ENCODE assay signal across 9 mouse cellular contexts in genomic region chr5:123080041-123080440, GRCm38 (mm10). TPM values are rescaled to one million over a fixed set of nuclear protein-coding genes. Genes with fewer than 3 reads are reported as not detected.
DNase-seq lines count a peak whose midpoint lies in the region; ATAC-seq and TF ChIP-seq lines count a peak whose summit lies in the region.
"Had no signal": no experiment of that assay in that cellular context is flagged by ENCODE, and none has a peak within 500 bp of the region (broad histone marks: within the 10 kb centered on the region; RNA-seq: fewer than 3 reads in every experiment).

No protein-coding gene starts in this region.

- H3K4me3 ChIP-seq in intestine, embryonic 14.5 days (ENCODE audit: low read depth, low read length), result no peak overlapping the region
- no peak overlapping the region for H3K4me3 ChIP-seq in intestine, postnatal 0 days (ENCODE audit: low read depth, low read length)
- peak overlapping the region; percentile 0; the same call in 1 of the 2 replicates for H3K4me3 ChIP-seq in brown adipose tissue, adult 24 weeks (ENCODE audit: insufficient read depth, low read depth, low read length)
- no peak overlapping the region for H3K4me3 ChIP-seq in embryonic facial prominence, embryonic 15.5 days (replicated peaks)
- no peak overlapping the region for H3K4me3 ChIP-seq in limb, embryonic 13.5 days
- H3K4me3 ChIP-seq in midbrain, embryonic 13.5 days (replicated peaks), result no peak overlapping the region

- H3K27me3 ChIP-seq in intestine, embryonic 14.5 days (replicated peaks; ENCODE audit: control insufficient read depth, insufficient read depth, low read length), result no peaks in the 10 kb centered on the region
- H3K27me3 ChIP-seq in intestine, postnatal 0 days (replicated peaks; ENCODE audit: control insufficient read depth, insufficient read depth, low read length), result no peaks in the 10 kb centered on the region
- H3K27me3 ChIP-seq in embryonic facial prominence, embryonic 15.5 days, result no peaks in the 10 kb centered on the region
- H3K27me3 ChIP-seq in limb, embryonic 13.5 days, result no peaks in the 10 kb centered on the region
- peaks cover 7% of the 10 kb centered on the region; the same call in 1 of the 2 replicates for H3K27me3 ChIP-seq in midbrain, embryonic 13.5 days

- H3K4me2 ChIP-seq in intestine, embryonic 14.5 days (ENCODE audit: low read length), result 0 out of 2 replicates have a peak overlapping the region, but pooled peaks have one; percentile 18
- H3K4me2 ChIP-seq in intestine, postnatal 0 days (replicated peaks; ENCODE audit: low read depth), result no peak overlapping the region
- no peak overlapping the region for H3K4me2 ChIP-seq in embryonic facial prominence, embryonic 15.5 days (replicated peaks)
- H3K4me2 ChIP-seq in limb, embryonic 13.5 days (replicated peaks), result no peak overlapping the region
- H3K4me2 ChIP-seq in midbrain, embryonic 13.5 days (replicated peaks), result no peak overlapping the region

- H3K4me1 ChIP-seq in intestine, embryonic 14.5 days (replicated peaks; ENCODE audit: control insufficient read depth, insufficient read depth, low read length), result peaks cover 25% of the 10 kb centered on the region
- no peaks in the 10 kb centered on the region; the same call in 1 of the 2 replicates for H3K4me1 ChIP-seq in intestine, postnatal 0 days (replicated peaks; ENCODE audit: control insufficient read depth, insufficient read depth, low read length)
- peaks cover 27% of the 10 kb centered on the region for H3K4me1 ChIP-seq in brown adipose tissue, adult 24 weeks (ENCODE audit: control insufficient read depth, insufficient read depth, insufficient read length, low read length)
- H3K4me1 ChIP-seq in embryonic facial prominence, embryonic 15.5 days, result peaks cover 20% of the 10 kb centered on the region
- H3K4me1 ChIP-seq in limb, embryonic 13.5 days, result peaks cover 26% of the 10 kb centered on the region
- H3K4me1 ChIP-seq in midbrain, embryonic 13.5 days (replicated peaks), result peaks cover 21% of the 10 kb centered on the region

- H3K36me3 ChIP-seq in intestine, embryonic 14.5 days (ENCODE audit: control insufficient read depth, insufficient read depth, low read length), result no peaks in the 10 kb centered on the region
- H3K36me3 ChIP-seq in intestine, postnatal 0 days (ENCODE audit: control insufficient read depth, insufficient read depth), result no peaks in the 10 kb centered on the region
- no peaks in the 10 kb centered on the region for H3K36me3 ChIP-seq in embryonic facial prominence, embryonic 15.5 days
- no peaks in the 10 kb centered on the region for H3K36me3 ChIP-seq in limb, embryonic 13.5 days
- H3K36me3 ChIP-seq in midbrain, embryonic 13.5 days, result no peaks in the 10 kb centered on the region

- no peak for DNase-seq in intestine, embryonic 14.5 days (ENCODE audit: low spot score)
- DNase-seq in cerebellum, adult 9-11 months, result no peak

- H3K27ac ChIP-seq in intestine, embryonic 14.5 days (ENCODE audit: low read depth), result peak overlapping the region; percentile 33; the same call in 1 of the 2 replicates
- no peak overlapping the region for H3K27ac ChIP-seq in intestine, postnatal 0 days (ENCODE audit: low read depth, low read length)
- H3K27ac ChIP-seq in brown adipose tissue, adult 24 weeks (replicated peaks; ENCODE audit: low read depth, low read length), result peak overlapping the region; percentile 55
- peak overlapping the region; percentile 35; the same call in 1 of the 2 replicates for H3K27ac ChIP-seq in embryonic facial prominence, embryonic 15.5 days (replicated peaks)
- H3K27ac ChIP-seq in limb, embryonic 13.5 days, result 0 out of 2 replicates have a peak overlapping the region, but pooled peaks have one; percentile 4
- H3K27ac ChIP-seq in midbrain, embryonic 13.5 days, result no peak overlapping the region

- no peak for ATAC-seq in intestine, embryonic 14.5 days (replicated peaks; ENCODE audit: low FRiP score, low TSS enrichment, low read depth)
- no peak for ATAC-seq in intestine, postnatal 0 days
- ATAC-seq in embryonic facial prominence, embryonic 15.5 days (ENCODE audit: insufficient number of reproducible peaks, low FRiP score, low TSS enrichment, low read depth), result no peak
- no peak for ATAC-seq in limb, embryonic 13.5 days (ENCODE audit: low FRiP score, low read depth)
- ATAC-seq in cerebellum, adult (ENCODE audit: insufficient number of reproducible peaks, low FRiP score, low TSS enrichment), result no peak
- no peak for ATAC-seq in midbrain, embryonic 13.5 days

- H3K9me3 ChIP-seq in intestine, embryonic 14.5 days (ENCODE audit: control insufficient read depth, low read length), result 0 out of 2 replicates have a peak, but pooled peaks cover 4% of the 10 kb centered on the region
- H3K9me3 ChIP-seq in intestine, postnatal 0 days (ENCODE audit: control insufficient read depth), result no peaks in the 10 kb centered on the region
- no peaks in the 10 kb centered on the region for H3K9me3 ChIP-seq in embryonic facial prominence, embryonic 15.5 days (replicated peaks)
- H3K9me3 ChIP-seq in limb, embryonic 13.5 days, result 0 out of 2 replicates have a peak, but pooled peaks cover 3% of the 10 kb centered on the region
- no peaks in the 10 kb centered on the region for H3K9me3 ChIP-seq in midbrain, embryonic 13.5 days

- no peak for TF ChIP-seq CTCF in intestine, postnatal 0 days (IDR thresholded peaks at IDR 0.05; ENCODE audit: low read depth)

- WGBS in intestine, embryonic 14.5 days, result 33% methylated on average over 8 of the region's 8 CpGs
- WGBS in intestine, postnatal 0 days, result 54% methylated on average over 8 of the region's 8 CpGs
- WGBS in embryonic facial prominence, embryonic 15.5 days, result 48% methylated on average over 8 of the region's 8 CpGs
- WGBS in limb, embryonic 13.5 days, result 24% methylated on average over 8 of the region's 8 CpGs
- 90% methylated on average over 8 of the region's 8 CpGs for WGBS in midbrain, embryonic 13.5 days

- no peak overlapping the region for H3K9ac ChIP-seq in intestine, embryonic 14.5 days (ENCODE audit: low read length)
- no peak overlapping the region for H3K9ac ChIP-seq in intestine, postnatal 0 days (ENCODE audit: low read depth, low read length)
- no peak overlapping the region for H3K9ac ChIP-seq in embryonic facial prominence, embryonic 15.5 days
- H3K9ac ChIP-seq in limb, embryonic 13.5 days, result no peak overlapping the region
- H3K9ac ChIP-seq in midbrain, embryonic 13.5 days (replicated peaks), result no peak overlapping the region

RNA-seq across cellular contexts. Expression of gene Tmem120b, which starts 11.8 kb away (rescaled TPM):
- 8.9 and 10.0 TPM in 2 replicates for polyA plus RNA-seq in intestine, embryonic 14.5 days (2014; fragmentation: Nextera tagmentation; extraction: Ambion mirVana)
- polyA plus RNA-seq in intestine, postnatal 0 days (2015; fragmentation: Nextera tagmentation; extraction: Ambion mirVana), result 3.2 and 4.2 TPM in 2 replicates
- 91.8 and 116 TPM in 2 replicates for polyA plus RNA-seq in brown adipose tissue, adult 24 weeks (2012; ENCODE audit: insufficient read depth, insufficient read length, missing spikeins)
- 19.4 and 21.2 TPM in 2 replicates for polyA plus RNA-seq in embryonic facial prominence, embryonic 15.5 days (2015; fragmentation: Nextera tagmentation; extraction: Ambion mirVana)
- 16.7 and 19.1 TPM in 2 replicates for polyA plus RNA-seq in limb, embryonic 13.5 days (2015; fragmentation: Nextera tagmentation; extraction: Ambion mirVana)
- polyA plus RNA-seq in midbrain, embryonic 13.5 days (2015; fragmentation: Nextera tagmentation; extraction: Ambion mirVana), result 12.8 and 14.6 TPM in 2 replicates

RNA-seq across cellular contexts. Expression of gene Morn3, which starts 33.2 kb away (rescaled TPM):
- polyA plus RNA-seq in intestine, embryonic 14.5 days (2014; fragmentation: Nextera tagmentation; extraction: Ambion mirVana), result 0.54 and 1.5 TPM in 2 replicates
- polyA plus RNA-seq in intestine, postnatal 0 days (2015; fragmentation: Nextera tagmentation; extraction: Ambion mirVana), result 0.43 TPM in 1 of 2 replicates, not detected in the other
- polyA plus RNA-seq in brown adipose tissue, adult 24 weeks (2012; ENCODE audit: insufficient read depth, insufficient read length, missing spikeins), result not detected in 2 replicates
- polyA plus RNA-seq in embryonic facial prominence, embryonic 15.5 days (2015; fragmentation: Nextera tagmentation; extraction: Ambion mirVana), result 4.7 and 11.2 TPM in 2 replicates
- 0.92 TPM in 1 of 2 replicates, not detected in the other for polyA plus RNA-seq in limb, embryonic 13.5 days (2015; fragmentation: Nextera tagmentation; extraction: Ambion mirVana)
- 0.32 TPM in 1 of 2 replicates, not detected in the other for polyA plus RNA-seq in midbrain, embryonic 13.5 days (2015; fragmentation: Nextera tagmentation; extraction: Ambion mirVana)
- polyA plus RNA-seq: large intestine, adult 2 months had no signal

RNA-seq across cellular contexts. Expression of gene Rhof, which starts 52.5 kb away (rescaled TPM):
- polyA plus RNA-seq in intestine, embryonic 14.5 days (2014; fragmentation: Nextera tagmentation; extraction: Ambion mirVana), result 1.5 and 1.9 TPM in 2 replicates
- polyA plus RNA-seq in intestine, postnatal 0 days (2015; fragmentation: Nextera tagmentation; extraction: Ambion mirVana), result 17.0 TPM in 2 replicates
- polyA plus RNA-seq in brown adipose tissue, adult 24 weeks (2012; ENCODE audit: insufficient read depth, insufficient read length, missing spikeins), result 0.48 and 0.67 TPM in 2 replicates
- 5.4 and 6.4 TPM in 2 replicates for polyA plus RNA-seq in embryonic facial prominence, embryonic 15.5 days (2015; fragmentation: Nextera tagmentation; extraction: Ambion mirVana)
- 3.7 and 4.6 TPM in 2 replicates for polyA plus RNA-seq in limb, embryonic 13.5 days (2015; fragmentation: Nextera tagmentation; extraction: Ambion mirVana)
- polyA plus RNA-seq in midbrain, embryonic 13.5 days (2015; fragmentation: Nextera tagmentation; extraction: Ambion mirVana), result 2.6 and 3.3 TPM in 2 replicates

Comparison
In these comparisons a context has a peak if more than half of its experiments do, and no peak if none do; other contexts are left out.
1. H3K27ac ChIP-seq: peak in intestine, embryonic 14.5 days (single experiment), brown adipose tissue, adult 24 weeks (single experiment), embryonic facial prominence, embryonic 15.5 days (single experiment) and limb, embryonic 13.5 days (single experiment); none in intestine, postnatal 0 days (single experiment) and midbrain, embryonic 13.5 days (single experiment).